Mouse (Mus musculus): Measurements from ENCODE around the gene Hesx1.

GRCm38 (mm10) chr14:26982150-26982530, 12.1 kb upstream of the Hesx1 start:
- TF ChIP-seq MYOD1 (IDR thresholded peaks at IDR 0.05; ENCODE audit: control insufficient read depth in 1 of 3, insufficient read length in 2 of 3, low read depth in 2 of 3): peak in 1 of 3 experiments; percentile 54
- TF ChIP-seq MAX (IDR thresholded peaks at IDR 0.05; ENCODE audit: low read depth): no peak
- TF ChIP-seq USF1 (IDR thresholded peaks at IDR 0.05; ENCODE audit: low read depth): no peak
- no peak for TF ChIP-seq E2F4 (IDR thresholded peaks at IDR 0.05; ENCODE audit: insufficient read depth)
- TF ChIP-seq SRF (IDR thresholded peaks at IDR 0.05; ENCODE audit: control insufficient read depth, insufficient read length, low read depth): no peak
- no peak for TF ChIP-seq TCF3 (IDR thresholded peaks at IDR 0.05; ENCODE audit: insufficient read length, low read depth)
- TF ChIP-seq POLR2A (IDR thresholded peaks at IDR 0.05; ENCODE audit: insufficient read length, low read depth): no peak
